Mouse (Mus musculus): ENCODE measurements around the gene Slc31a2. TPM values are rescaled to one million over a fixed set of nuclear protein-coding genes. Genes with fewer than 3 reads are reported as not detected.
A peak's percentile ranks its signal among the peaks of the same experiment; 100 is the strongest.
"Not testable (repeated sequence)": the region's sequence is repeated elsewhere in the genome, so short reads cannot be mapped to it uniquely, and the experiment has no call there.

Gene Slc31a2
- polyA plus RNA-seq, 1 experiment from 2014 or later = 19.5 TPM

DNA sequence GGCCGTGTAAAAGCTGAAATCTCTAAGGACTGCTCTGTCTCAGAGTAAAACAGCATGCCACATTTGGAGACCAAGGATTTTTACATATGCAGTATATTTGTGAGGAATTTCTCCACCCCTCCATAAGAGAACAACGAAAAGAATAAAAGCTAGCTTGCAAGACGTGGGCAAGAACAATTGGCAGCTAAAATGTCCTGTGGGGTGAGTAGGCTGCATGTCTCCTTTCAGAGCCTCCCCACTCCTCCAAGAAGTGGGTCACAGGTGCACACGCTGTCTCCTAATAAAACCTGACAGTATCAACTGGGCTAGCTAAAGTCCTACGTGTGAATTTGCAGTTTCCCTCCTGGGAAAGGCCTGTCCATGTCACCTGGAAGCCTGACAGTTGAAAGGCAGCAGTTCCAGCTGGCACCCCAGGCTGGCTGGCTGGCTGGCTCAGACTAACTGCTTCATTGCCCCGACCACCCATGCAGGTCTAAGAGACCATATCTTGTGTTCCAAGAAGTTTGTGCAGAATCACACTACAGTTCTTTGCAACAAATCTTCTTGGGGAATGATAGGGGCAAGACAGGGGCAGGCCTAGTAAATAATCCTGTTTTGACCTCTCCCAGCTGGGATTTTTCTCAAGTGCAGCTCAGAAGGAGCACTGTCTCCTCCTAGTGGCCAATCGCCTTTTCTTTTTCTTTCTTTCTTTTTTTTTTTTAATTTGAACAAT, 927 bp downstream of the Slc31a2 start:
- Histone ChIP-seq H3K36me3 (no peaks in the 10 kb centered on the region), H3K4me2 (no peak overlapping the region), H3K27me3 (no peaks in the 10 kb centered on the region), H3K4me1 (replicated peaks) (no peaks in the 10 kb centered on the region), H3K9me3 (no peaks in the 10 kb centered on the region), H3K4me3 (no peak overlapping the region), H3K27ac (replicated peaks) (no peak overlapping the region), H3K9ac (no peak overlapping the region)
- 34% methylated on average over 7 of the region's 7 CpGs for WGBS
- peak; percentile 51; the same call in 1 of the 2 replicates for ATAC-seq (ENCODE audit: low FRiP score, low read depth)

DNA sequence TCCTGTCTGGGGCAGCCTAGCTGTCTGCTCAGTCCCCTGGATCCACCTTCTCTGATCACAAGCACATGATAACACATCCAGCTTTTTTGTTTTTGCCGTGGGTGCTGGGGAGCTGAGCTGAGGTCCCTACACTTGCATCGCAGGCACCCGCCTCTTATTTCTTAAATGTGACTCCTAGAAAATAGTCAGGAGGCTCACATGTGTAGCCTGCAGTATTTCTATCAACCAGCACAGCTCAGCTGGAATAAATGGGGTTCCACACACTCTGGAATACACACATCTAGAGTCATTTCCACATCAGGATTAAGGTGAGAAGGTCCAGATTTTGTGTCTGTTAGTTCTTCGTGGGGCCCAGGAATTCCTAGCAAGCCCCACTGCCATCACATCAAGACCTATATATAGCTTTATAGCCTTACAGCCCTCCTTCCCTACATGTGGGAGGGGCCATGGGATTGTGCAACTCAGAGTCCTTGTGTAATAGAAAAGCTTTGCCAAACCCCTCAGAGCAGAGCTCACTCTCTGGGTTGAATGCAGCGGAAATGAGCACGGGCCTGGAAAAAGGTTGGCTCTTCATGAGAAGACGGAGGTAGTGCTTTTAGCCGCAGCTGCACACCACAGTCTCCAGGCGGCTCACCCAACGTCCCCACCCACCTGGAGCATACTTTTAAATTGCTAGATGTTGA, 2.9 kb downstream of the Slc31a2 start:
- 83% methylated on average over 10 of the region's 10 CpGs for WGBS
- Histone ChIP-seq H3K36me3 (no peaks in the 10 kb centered on the region), H3K4me1 (replicated peaks) (no peaks in the 10 kb centered on the region), H3K9ac (no peak overlapping the region), H3K9me3 (no peaks in the 10 kb centered on the region), H3K27ac (replicated peaks) (no peak overlapping the region), H3K27me3 (no peaks in the 10 kb centered on the region), H3K4me2 (no peak overlapping the region), H3K4me3 (no peak overlapping the region)
- no peak for ATAC-seq (ENCODE audit: low FRiP score, low read depth)

DNA sequence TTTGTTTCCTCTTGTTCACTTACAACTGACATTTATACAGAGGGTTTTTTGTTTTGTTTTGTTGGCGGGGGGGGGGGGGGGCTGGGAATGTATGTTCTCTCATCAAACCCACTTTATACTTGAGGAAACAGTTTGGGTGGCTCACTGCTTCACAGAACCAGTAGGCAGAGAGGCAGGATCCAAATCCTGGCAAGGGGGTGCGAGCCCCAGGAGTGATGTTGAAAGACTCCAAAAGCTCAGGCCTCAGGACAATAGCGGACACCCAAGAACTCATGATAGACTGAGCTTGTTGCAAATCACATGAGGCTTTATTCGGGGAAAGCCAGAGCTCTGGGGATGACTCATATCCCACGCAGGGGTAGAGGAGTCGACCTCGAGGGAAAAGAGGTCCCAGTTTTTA, 3.7 kb downstream of the Slc31a2 start:
- H3K4me3 ChIP-seq; H3K4me2 ChIP-seq; H3K36me3 ChIP-seq; H3K27ac ChIP-seq (replicated peaks); H3K4me1 ChIP-seq (replicated peaks); H3K9me3 ChIP-seq; H3K9ac ChIP-seq; ATAC-seq (ENCODE audit: low FRiP score, low read depth); H3K27me3 ChIP-seq: not testable (repeated sequence)
- 86% methylated on average over 7 of the region's 7 CpGs for WGBS

DNA sequence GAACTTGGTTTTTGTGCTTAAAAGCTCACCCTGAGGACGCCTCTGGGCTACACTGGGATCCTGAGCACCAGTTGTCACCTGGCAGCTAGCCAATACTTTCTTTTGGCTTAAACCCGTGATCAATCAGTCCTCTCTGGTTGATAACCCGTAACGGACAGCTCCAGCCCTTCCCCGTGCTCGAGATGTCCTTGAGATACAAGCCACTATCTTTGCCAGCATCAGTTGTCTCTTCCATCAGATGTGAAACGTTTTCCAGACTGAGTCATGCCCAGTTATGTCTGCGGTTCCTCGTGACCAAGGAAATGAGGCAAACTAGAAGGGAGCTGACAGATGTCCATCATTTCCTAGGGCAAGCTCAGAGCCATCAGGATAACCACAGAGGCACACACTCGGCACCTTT, 4.7 kb downstream of the Slc31a2 start:
- Histone ChIP-seq H3K4me1 (replicated peaks) (no peaks in the 10 kb centered on the region), H3K9me3 (no peaks in the 10 kb centered on the region), H3K36me3 (no peaks in the 10 kb centered on the region), H3K27ac (replicated peaks) (no peak overlapping the region), H3K27me3 (no peaks in the 10 kb centered on the region), H3K4me2 (no peak overlapping the region), H3K4me3 (no peak overlapping the region), H3K9ac (no peak overlapping the region)
- WGBS = 74% methylated on average over 10 of the region's 10 CpGs
- no peak for ATAC-seq (ENCODE audit: low FRiP score, low read depth)

DNA sequence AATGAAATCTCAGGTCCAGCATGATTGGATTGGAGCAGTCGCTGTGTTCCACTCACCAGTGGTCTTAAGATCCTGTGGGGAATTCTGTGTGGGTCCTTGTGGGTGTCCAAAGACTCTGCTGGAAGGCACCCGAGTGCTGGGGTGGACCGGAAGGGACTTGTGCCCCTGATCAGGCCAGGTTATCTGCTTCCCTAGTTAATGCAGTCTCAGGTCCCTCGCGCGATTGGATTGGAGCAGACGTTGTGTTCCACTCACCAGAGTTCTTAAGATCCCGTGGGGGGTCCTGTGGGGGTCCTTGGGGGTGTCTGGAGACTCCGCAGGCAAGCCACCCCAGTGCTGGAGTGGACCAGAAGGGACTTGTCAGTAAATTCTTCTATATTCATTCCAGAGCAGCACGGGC, 10.3 kb downstream of the Slc31a2 start:
- H3K4me1 ChIP-seq (replicated peaks) = 0 out of 2 replicates have a peak, but pooled peaks cover 3% of the 10 kb centered on the region
- no peaks in the 10 kb centered on the region for H3K27me3 ChIP-seq
- ATAC-seq (ENCODE audit: low FRiP score, low read depth) = no peak
- 92% methylated on average over 10 of the region's 10 CpGs for WGBS
- H3K27ac ChIP-seq (replicated peaks) = no peak overlapping the region
- H3K4me2 ChIP-seq = no peak overlapping the region
- no peak overlapping the region for H3K4me3 ChIP-seq
- no peaks in the 10 kb centered on the region for H3K36me3 ChIP-seq
- H3K9ac ChIP-seq = no peak overlapping the region
- H3K9me3 ChIP-seq = no peaks in the 10 kb centered on the region

DNA sequence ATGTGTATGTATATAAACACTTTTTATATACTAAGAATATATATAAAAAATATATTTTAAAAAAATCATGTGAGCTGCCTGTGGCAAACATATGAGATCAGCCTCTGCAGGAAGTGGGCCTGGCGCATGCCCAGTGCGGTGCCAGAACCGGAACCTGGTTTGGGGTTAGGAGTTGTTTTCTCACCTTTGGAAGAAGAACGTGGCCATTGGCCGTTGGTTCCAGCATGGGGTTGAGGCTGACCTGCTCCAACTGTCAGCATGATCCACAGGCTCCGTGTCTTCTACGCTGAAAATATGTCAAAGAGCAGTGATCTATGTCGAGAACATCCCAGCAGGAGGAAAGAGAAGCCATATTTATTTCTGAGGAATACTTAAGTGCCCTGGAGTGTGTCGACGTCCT, 11.6 kb downstream of the Slc31a2 start:
- 0 out of 2 replicates have a peak, but pooled peaks cover 3% of the 10 kb centered on the region for H3K4me1 ChIP-seq (replicated peaks)
- no peak overlapping the region for H3K9ac ChIP-seq
- no peak overlapping the region for H3K4me3 ChIP-seq
- no peaks in the 10 kb centered on the region for H3K27me3 ChIP-seq
- no peak overlapping the region for H3K27ac ChIP-seq (replicated peaks)
- H3K36me3 ChIP-seq = no peaks in the 10 kb centered on the region
- no peaks in the 10 kb centered on the region for H3K9me3 ChIP-seq
- H3K4me2 ChIP-seq = no peak overlapping the region
- WGBS = 82% methylated on average over 10 of the region's 10 CpGs
- no peak for ATAC-seq (ENCODE audit: low FRiP score, low read depth)

DNA sequence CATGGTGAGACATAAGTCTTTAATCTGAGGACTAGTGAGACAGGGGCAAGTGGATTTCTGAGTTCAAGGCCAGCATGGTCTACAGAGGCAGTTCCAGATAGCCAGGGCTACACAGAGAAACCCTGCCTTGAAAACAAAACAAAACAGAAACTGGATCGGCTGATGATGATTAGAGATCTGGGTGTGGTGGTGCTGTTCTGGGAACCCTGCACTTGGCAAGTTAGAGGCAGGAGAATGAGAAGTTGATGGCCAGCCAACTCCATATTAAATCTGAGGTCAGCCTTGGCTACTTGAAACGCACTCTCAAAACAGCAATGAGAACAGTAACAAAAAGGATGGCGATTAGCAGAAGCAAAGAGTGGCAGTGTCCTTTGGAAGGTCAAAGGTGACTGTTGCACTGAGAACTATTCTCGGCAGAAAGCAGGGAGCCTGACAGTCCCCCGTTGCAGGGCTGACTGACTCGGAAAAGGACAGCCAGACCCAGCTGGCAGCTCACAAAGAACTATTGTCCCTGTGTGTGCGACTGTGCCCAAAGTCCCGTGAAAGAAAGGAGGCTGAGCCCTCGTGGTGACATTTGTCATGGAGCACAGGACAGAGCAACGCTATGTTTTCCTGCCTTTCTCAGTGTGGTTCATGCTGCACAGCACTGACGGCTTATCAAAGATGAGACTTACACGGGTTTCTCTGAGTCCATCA, 12.6 kb downstream of the Slc31a2 start:
- Histone ChIP-seq H3K4me2 (no peak overlapping the region), H3K4me1 (replicated peaks) (0 out of 2 replicates have a peak, but pooled peaks cover 3% of the 10 kb centered on the region), H3K36me3 (no peaks in the 10 kb centered on the region), H3K27ac (replicated peaks) (no peak overlapping the region), H3K4me3 (no peak overlapping the region), H3K27me3 (no peaks in the 10 kb centered on the region), H3K9ac (no peak overlapping the region), H3K9me3 (no peaks in the 10 kb centered on the region)
- 3% methylated on average over 12 of the region's 12 CpGs for whole genome bisulfite sequencing
- peak; percentile 83 for ATAC-seq (ENCODE audit: low FRiP score, low read depth)

DNA sequence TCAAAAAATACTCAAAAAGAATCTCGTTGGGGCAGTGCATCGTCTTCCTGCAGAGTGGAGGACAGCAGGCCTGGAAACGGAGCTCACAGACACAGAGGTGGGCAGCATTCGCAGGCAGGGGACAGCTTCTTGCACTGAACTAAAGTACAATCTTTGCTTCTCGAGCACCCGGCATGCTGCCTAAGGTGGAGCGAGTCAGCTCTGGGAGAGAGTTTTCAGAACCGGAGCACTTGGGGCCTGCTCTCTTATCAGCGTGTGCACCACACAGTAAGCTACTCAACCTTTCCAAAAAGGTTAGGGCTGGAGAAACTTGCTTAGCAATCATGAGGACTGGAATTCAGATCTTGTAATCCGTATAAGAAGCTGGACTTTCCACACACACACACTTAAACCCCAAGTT, 14.3 kb downstream of the Slc31a2 start:
- Histone ChIP-seq H3K4me1 (replicated peaks) (0 out of 2 replicates have a peak, but pooled peaks cover 3% of the 10 kb centered on the region), H3K4me2 (no peak overlapping the region), H3K36me3 (no peaks in the 10 kb centered on the region), H3K4me3 (no peak overlapping the region), H3K9ac (no peak overlapping the region), H3K27me3 (no peaks in the 10 kb centered on the region), H3K9me3 (no peaks in the 10 kb centered on the region), H3K27ac (replicated peaks) (no peak overlapping the region)
- WGBS = 88% methylated on average over 10 of the region's 10 CpGs
- no peak for ATAC-seq (ENCODE audit: low FRiP score, low read depth)

DNA sequence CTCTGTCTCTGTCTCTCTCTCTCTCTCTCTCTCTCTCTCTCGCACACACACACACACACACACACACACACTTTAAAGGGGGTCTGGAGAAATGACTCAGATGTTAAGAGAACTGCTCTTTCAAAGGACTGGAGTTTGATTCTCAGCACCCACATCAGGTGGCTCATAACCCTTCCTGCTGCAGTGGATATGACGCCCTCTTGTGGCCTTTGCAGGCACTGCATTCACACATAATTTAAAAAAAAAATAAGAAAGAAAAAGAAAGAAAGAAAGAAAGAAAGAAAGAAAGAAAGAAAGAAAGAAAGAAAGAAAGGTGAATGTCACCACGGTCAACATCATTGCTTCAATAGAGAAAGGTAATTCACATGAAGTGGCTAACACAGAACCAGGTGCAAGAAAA, 14.9 kb downstream of the Slc31a2 start:
- H3K27ac ChIP-seq (replicated peaks) = no peak overlapping the region
- ATAC-seq (ENCODE audit: low FRiP score, low read depth) = no peak
- no peak overlapping the region for H3K4me3 ChIP-seq
- WGBS = 76% methylated on average over 3 of the region's 3 CpGs
- 0 out of 2 replicates have a peak, but pooled peaks cover 3% of the 10 kb centered on the region for H3K4me1 ChIP-seq (replicated peaks)
- no peaks in the 10 kb centered on the region for H3K9me3 ChIP-seq
- no peaks in the 10 kb centered on the region for H3K27me3 ChIP-seq
- H3K9ac ChIP-seq = no peak overlapping the region
- no peaks in the 10 kb centered on the region for H3K36me3 ChIP-seq
- no peak overlapping the region for H3K4me2 ChIP-seq

DNA sequence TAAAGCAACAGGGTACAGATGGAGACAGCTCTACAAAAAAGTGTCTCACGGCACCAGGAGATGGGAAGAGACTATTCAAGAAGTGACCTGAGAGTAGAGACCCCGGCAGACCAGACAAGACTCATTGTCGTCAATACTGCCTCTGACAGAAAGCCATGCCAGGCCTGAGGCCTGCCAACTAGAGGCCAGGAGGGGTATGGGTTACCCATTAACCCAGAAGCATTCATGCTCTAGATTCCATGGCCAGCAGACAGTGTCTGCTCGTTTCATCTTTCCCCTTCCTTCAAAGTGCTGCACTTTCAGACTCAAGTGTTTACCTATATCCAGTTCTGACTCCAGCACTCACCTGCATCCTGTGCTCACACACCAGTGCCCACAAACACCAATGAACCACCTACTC, 15.7 kb downstream of the Slc31a2 start:
- Histone ChIP-seq H3K9me3 (no peaks in the 10 kb centered on the region), H3K27ac (replicated peaks) (no peak overlapping the region), H3K9ac (no peak overlapping the region), H3K4me2 (no peak overlapping the region), H3K27me3 (no peaks in the 10 kb centered on the region), H3K36me3 (no peaks in the 10 kb centered on the region), H3K4me1 (replicated peaks) (0 out of 2 replicates have a peak, but pooled peaks cover 3% of the 10 kb centered on the region), H3K4me3 (no peak overlapping the region)
- WGBS = 55% methylated on average over 4 of the region's 4 CpGs
- no peak for ATAC-seq (ENCODE audit: low FRiP score, low read depth)

DNA sequence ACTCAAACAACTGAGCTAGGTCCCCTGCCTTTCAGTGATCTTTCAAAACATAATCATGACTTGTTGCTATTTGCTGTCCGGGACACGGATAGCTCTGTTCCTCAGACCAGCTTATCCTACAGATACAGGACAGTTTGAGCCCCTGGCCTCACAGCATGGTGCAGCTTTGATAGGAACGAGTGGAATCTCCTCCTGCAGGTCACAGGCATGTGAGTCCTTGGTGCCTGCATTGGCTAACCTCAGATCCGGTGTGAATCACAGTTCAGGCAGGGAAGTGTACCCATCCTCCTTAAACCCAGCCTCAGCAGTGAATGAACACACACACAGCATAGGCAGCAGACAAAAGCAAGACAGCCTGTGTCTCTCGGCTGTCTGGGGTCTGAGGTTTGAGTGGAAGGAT, 19.0 kb downstream of the Slc31a2 start:
- Histone ChIP-seq H3K9ac (no peak overlapping the region), H3K4me3 (no peak overlapping the region), H3K27me3 (no peaks in the 10 kb centered on the region), H3K9me3 (no peaks in the 10 kb centered on the region), H3K36me3 (no peaks in the 10 kb centered on the region), H3K4me2 (no peak overlapping the region), H3K27ac (replicated peaks) (no peak overlapping the region), H3K4me1 (replicated peaks) (peaks cover 5% of the 10 kb centered on the region)
- 60% methylated on average over 5 of the region's 5 CpGs for WGBS
- ATAC-seq (ENCODE audit: low FRiP score, low read depth) = no peak

DNA sequence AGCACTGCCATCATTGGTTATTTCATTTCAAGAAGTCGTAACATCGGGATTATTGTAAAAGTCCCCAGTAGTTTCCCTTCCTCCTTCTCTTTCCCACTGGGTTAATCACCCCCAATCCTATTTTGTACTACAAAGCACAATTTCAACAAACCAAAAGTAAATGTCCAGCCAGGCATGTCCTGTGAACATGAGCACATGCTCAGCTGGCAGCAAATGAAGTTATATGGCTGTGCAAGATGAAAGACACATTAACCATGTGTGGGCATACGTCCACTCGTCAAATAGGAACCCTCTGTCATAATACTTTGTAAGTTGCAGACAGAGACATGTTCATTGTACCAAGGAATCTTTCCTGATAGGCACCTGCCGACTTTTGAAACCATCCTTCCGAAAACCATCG, 20.6 kb downstream of the Slc31a2 start:
- H3K27me3 ChIP-seq = no peaks in the 10 kb centered on the region
- WGBS = 91% methylated on average over 7 of the region's 7 CpGs
- H3K4me2 ChIP-seq = no peak overlapping the region
- peaks cover 16% of the 10 kb centered on the region for H3K4me1 ChIP-seq (replicated peaks)
- no peaks in the 10 kb centered on the region for H3K9me3 ChIP-seq
- no peaks in the 10 kb centered on the region for H3K36me3 ChIP-seq
- no peak for ATAC-seq (ENCODE audit: low FRiP score, low read depth)
- no peak overlapping the region for H3K9ac ChIP-seq
- no peak overlapping the region for H3K4me3 ChIP-seq
- H3K27ac ChIP-seq (replicated peaks) = no peak overlapping the region
